Mouse (Mus musculus) layer of hippocampus, postnatal 36 days (tissue): ENCODE results near the gene Arhgef17. TPM values are rescaled to one million over a fixed set of nuclear protein-coding genes. Genes with fewer than 3 reads are reported as not detected.

Experiments used
- DNase-seq, 2 experiments: peaks; one replicate each; pipeline ENCODE4 v3.0.0; 2022
- total RNA-seq, 2 experiments: library from RNA; stranded (reverse); gene quantifications; 2 replicates each; pipeline ENCODE4 v1.2.3; 2021

Gene Arhgef17
- total RNA-seq, 2 experiments from 2014 or later, result 152 to 158 TPM

- DNase-seq, result no peak
Measured at GRCm38 (mm10) chr7:100871355-100871754, 60.6 kb downstream of the Arhgef17 start.

GRCm38 (mm10) chr7:100869877-100870629 lies 61.9 kb downstream of the Arhgef17 start:
- no peak for DNase-seq

- no peak for DNase-seq
Measured at GRCm38 (mm10) chr7:100868551-100868950, 63.4 kb downstream of the Arhgef17 start.

- DNase-seq, result no peak
Measured at GRCm38 (mm10) chr7:100867561-100867960, 64.3 kb downstream of the Arhgef17 start.

GRCm38 (mm10) chr7:100866675-100867074 lies 65.2 kb downstream of the Arhgef17 start:
- DNase-seq, result peak in 1 of 2 experiments; percentile 67

- peak; percentile 84 to 88 for DNase-seq
Measured at GRCm38 (mm10) chr7:100862828-100863638, 68.9 kb downstream of the Arhgef17 start, which contains the start of gene Relt. Gene Relt (minus strand): TSS chr7:100863446.

GRCm38 (mm10) chr7:100862353-100862752 lies 69.6 kb downstream of the Arhgef17 start:
- DNase-seq, result no peak

GRCm38 (mm10) chr7:100861209-100861608 lies 70.7 kb downstream of the Arhgef17 start:
- DNase-seq, result no peak

GRCm38 (mm10) chr7:100860450-100860849 lies 71.5 kb downstream of the Arhgef17 start:
- DNase-seq, result no peak

GRCm38 (mm10) chr7:100855795-100856573 lies 75.9 kb downstream of the Arhgef17 start:
- no peak for DNase-seq

GRCm38 (mm10) chr7:100855300-100855699 lies 76.6 kb downstream of the Arhgef17 start:
- no peak for DNase-seq

GRCm38 (mm10) chr7:100854861-100855260 lies 77.0 kb downstream of the Arhgef17 start:
- DNase-seq, result no peak

GRCm38 (mm10) chr7:100854137-100854814 lies 77.6 kb downstream of the Arhgef17 start:
- no peak for DNase-seq

- no peak for DNase-seq
Measured at GRCm38 (mm10) chr7:100853396-100853795, 78.5 kb downstream of the Arhgef17 start.

GRCm38 (mm10) chr7:100851481-100852356 lies 80.2 kb downstream of the Arhgef17 start:
- DNase-seq, result no peak

GRCm38 (mm10) chr7:100849508-100849907 lies 82.4 kb downstream of the Arhgef17 start:
- no peak for DNase-seq

- DNase-seq, result peak; percentile 70
Measured at GRCm38 (mm10) chr7:100848744-100849143, 83.2 kb downstream of the Arhgef17 start.

- DNase-seq, result no peak
Measured at GRCm38 (mm10) chr7:100847131-100847530, 84.8 kb downstream of the Arhgef17 start.

GRCm38 (mm10) chr7:100846033-100846432 lies 85.9 kb downstream of the Arhgef17 start:
- peak in 1 of 2 experiments; percentile 15 for DNase-seq

- DNase-seq, result peak in 1 of 2 experiments; percentile 56
Measured at GRCm38 (mm10) chr7:100845412-100845811, 86.5 kb downstream of the Arhgef17 start.

GRCm38 (mm10) chr7:100845026-100845400 lies 86.9 kb downstream of the Arhgef17 start:
- no peak for DNase-seq
